Mouse (Mus musculus) ovary, postnatal 14 days (tissue): ENCODE data around the gene 4933424G06Rik.

Experiments
- DNase-seq: peaks from one replicate; pipeline ENCODE4 v3.0.0; 2022; ENCODE audit warnings: low spot score

4933424G06Rik gene

DNA sequence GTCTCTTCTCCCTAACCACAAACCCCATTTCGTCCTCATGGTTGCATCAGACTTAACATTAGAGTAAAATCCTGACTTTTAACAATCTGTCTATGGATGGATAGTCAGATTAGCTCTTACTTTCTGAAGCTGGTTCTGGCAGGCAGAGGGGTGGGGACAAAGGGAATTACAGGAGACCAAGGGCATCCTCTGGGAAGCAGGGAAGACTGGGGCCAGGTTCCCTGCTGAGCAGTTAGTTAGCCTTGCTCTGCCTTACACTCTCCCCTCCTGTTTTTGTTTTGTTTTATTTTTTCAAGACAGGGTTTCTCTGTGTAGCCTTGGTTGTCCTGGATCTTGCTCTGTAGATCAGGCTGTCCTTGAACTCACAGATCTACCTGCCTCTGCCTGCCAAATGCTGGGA lies 60.0 kb downstream of the 4933424G06Rik start:
- no peak for DNase-seq

DNA sequence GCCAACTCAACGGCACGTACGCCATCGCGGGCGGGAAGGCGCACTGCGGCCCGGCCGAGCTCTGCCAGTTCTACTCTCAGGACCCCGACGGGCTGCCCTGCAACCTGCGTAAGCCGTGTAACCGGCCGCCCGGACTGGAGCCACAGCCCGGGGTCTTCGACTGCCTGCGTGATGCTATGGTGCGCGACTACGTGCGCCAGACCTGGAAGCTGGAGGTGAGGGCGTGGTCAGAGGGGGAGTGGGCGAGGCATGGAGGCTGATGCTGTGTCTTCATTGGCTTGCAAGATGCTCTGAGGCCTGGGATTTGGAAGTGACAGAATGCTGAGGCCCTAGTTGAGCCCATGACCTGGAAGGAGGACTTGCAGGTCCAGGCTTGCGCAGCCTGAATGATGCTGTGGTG lies 61.0 kb downstream of the 4933424G06Rik start:
- no peak for DNase-seq

GRCm38 (mm10) chr1:36772198-36772934 lies 62.4 kb downstream of the 4933424G06Rik start:
- no peak for DNase-seq

GRCm38 (mm10) chr1:36780793-36781192 lies 70.8 kb downstream of the 4933424G06Rik start:
- DNase-seq: no peak

GRCm38 (mm10) chr1:36782476-36782875 lies 72.5 kb downstream of the 4933424G06Rik start:
- DNase-seq: no peak

DNA sequence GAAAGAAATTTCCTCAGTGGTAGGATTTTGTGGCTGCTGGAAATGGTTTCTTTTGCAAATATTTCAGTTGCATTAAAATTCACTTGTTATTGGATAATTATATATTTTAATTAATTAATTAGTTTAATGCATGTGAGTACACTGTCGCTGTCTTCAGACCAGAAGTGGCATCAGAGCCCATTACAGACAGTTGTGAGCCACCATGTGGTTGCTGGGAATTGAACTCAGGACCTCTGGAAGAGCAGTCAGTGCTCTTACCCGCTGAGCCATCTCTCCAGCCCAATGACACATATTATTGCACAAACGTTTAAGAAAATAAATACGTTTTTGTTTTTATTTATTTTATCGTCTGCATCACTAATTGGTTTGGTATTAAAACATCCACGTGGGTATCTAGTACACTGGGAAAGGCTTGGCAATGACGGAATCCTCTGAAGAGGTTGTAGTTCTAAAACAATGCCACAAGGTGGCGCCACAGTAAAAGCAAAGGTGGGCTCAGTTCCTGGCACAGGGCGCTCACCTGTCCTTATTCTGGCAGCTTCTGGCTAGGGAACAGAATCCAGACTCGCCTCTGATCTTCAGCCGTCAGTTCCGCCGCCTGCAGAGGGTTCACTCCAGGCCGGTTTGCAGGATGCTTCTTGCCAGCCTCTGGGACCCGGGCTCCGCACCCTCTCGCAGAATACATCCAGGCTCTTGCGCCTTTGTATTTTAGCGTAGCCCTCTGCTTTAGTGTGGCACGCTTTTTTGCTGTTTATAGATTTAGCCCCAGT lies 74.6 kb downstream of the 4933424G06Rik start:
- peak; percentile 78 for DNase-seq

GRCm38 (mm10) chr1:36785238-36785641 lies 75.3 kb downstream of the 4933424G06Rik start:
- DNase-seq: no peak

GRCm38 (mm10) chr1:36786377-36786776 lies 76.4 kb downstream of the 4933424G06Rik start:
- no peak for DNase-seq

GRCm38 (mm10) chr1:36789416-36789815 lies 79.5 kb downstream of the 4933424G06Rik start:
- DNase-seq: no peak

DNA sequence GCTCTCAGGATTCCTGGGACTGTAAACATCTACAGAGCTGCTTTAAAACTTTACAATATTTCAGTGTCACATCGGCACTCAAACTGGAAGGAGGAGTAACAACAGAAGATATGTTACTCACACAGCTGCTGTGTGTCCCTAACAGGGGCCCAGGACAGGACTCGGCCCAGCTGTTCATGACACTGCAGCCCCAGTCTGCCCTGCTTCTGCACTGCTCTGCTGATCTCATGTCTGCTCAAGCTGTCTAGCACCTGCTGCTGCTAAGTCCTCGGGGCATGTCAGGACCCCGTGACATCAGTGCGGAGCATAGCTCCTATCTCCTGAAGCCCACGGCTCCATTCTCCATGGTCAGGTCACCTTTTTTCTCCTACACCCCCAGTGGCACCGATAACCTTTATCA lies 86.8 kb downstream of the 4933424G06Rik start:
- DNase-seq: no peak

- DNase-seq: no peak
These were observed 87.5 kb downstream of the 4933424G06Rik start for GRCm38 (mm10) chr1:36797481-36797880.

GRCm38 (mm10) chr1:36800379-36801011 lies 90.5 kb downstream of the 4933424G06Rik start:
- no peak for DNase-seq

DNA sequence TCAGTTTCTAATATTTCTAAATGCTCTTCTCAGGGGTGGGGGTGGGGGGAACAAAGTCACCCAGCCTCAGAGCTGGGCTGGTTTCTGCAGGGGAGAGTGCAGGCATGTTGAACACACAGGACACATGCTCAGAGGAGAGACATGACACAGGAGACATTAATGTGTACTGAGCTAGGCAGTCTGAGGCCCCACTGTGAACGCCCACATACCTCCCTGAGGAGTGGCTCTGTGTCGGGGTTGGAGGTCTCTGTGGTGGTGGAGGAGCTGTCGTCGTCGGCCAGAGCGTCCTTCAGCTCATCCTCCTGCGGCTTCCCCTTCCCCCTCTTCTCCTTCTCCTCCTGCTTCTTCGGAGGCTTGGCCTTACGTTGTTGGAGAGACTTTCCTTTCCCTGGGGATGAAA lies 94.3 kb downstream of the 4933424G06Rik start:
- no peak for DNase-seq

DNA sequence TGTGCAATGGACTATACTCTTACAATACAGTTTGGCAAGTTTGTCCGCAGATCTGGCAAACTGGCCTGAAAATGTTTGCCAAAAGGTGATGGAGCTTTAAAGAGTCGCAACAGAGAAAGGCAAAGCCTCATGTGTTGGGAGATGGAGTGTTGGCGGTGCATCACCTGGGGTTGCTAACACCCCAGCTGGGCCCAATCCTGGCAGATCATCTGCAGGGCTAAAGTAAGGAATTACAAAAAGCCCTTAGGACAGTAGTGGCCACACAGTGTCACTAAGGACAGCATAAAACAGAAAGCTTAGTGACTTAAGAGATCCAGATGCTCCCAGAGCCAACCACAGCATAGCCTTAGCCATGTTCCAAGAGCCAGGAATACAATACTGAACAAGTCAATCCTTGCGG lies 94.9 kb downstream of the 4933424G06Rik start:
- DNase-seq: no peak

- no peak for DNase-seq
These were observed 96.4 kb downstream of the 4933424G06Rik start for GRCm38 (mm10) chr1:36806181-36806905.

DNA sequence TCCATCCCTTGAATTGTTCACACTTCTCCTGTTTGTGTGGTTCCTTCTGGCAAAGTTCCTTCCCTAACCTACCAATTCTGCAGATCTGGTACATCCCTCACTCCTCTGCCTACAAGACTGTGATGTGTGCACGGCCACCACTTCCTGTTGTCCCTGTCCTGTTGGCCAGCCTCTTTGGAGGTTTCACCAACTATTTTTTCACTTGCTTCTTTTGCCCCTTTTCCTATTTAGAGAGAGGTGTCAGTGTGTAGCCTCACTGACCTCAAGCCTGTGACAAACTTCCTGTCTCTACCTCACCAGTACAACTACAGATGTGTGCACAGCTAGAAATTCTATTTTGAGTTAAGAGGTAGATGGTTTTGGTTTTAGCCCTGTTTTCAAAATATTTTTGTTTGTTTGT lies 97.1 kb downstream of the 4933424G06Rik start:
- no peak for DNase-seq
